Mouse (Mus musculus) neural tube, embryonic 14.5 days (tissue): Measurements from ENCODE around the gene Pparg. TPM values are rescaled to one million over a fixed set of nuclear protein-coding genes. Genes with fewer than 3 reads are reported as not detected.

ENCODE experiments used
- ATAC-seq: fragments of 200-750 bp; cut with Nextera tagmentation; 2 replicates; pipeline ENCODE4 v1.8.0; 2017; ENCODE audit warnings: low read depth, mild to moderate bottlenecking, moderate TSS enrichment, moderate library complexity
- H3K27ac ChIP-seq: fragments of 300-500 bp; sonication (generic); 2 replicates; pipeline ENCODE4 v1.5.1; 2014; ENCODE audit warnings: low read depth, mild to moderate bottlenecking, control low read depth, low read length, moderate library complexity, mixed read lengths
- H3K27me3 ChIP-seq: fragments of 300-500 bp; sonication (generic); 2 replicates; pipeline ENCODE4 v1.6.1; 2014; ENCODE audit warnings: low read length; ENCODE audit not compliant: control insufficient read depth, insufficient read depth
- H3K36me3 ChIP-seq: fragments of 300-500 bp; sonication (generic); 2 replicates; pipeline ENCODE4 v1.6.1; 2014; ENCODE audit warnings: low read length, mixed read lengths; ENCODE audit not compliant: control insufficient read depth, insufficient read depth
- H3K4me1 ChIP-seq: fragments of 300-500 bp; sonication (generic); 2 replicates; pipeline ENCODE4 v1.6.1; 2014; ENCODE audit warnings: low read length; ENCODE audit not compliant: control insufficient read depth, insufficient read depth
- H3K4me2 ChIP-seq: fragments of 300-500 bp; sonication (generic); 2 replicates; pipeline ENCODE4 v1.6.1; 2014; ENCODE audit warnings: mild to moderate bottlenecking, low read depth, low read length, control low read depth
- H3K4me3 ChIP-seq: fragments of 300-500 bp; sonication (generic); 2 replicates; pipeline ENCODE4 v1.5.1; 2014; ENCODE audit warnings: low read depth, low read length, control low read depth, mixed read lengths
- H3K9ac ChIP-seq: fragments of 300-500 bp; sonication (generic); replicated peaks from 2 replicates; pipeline ENCODE4 v1.6.1; 2014; ENCODE audit warnings: low read depth, mild to moderate bottlenecking, control low read depth, low read length, mixed read lengths
- H3K9me3 ChIP-seq: fragments of 300-500 bp; sonication (generic); 2 replicates; pipeline ENCODE4 v1.6.1; 2016; ENCODE audit warnings: low read length; ENCODE audit not compliant: control insufficient read depth
- WGBS: fragments of 180-500 bp; shearing (Covaris S2); extraction: QIAGEN DNeasy Blood & Tissue Kit; methylation state at CpG from one replicate; pipeline ENCODE4 v1.1.7; 2014; 5-methylcytosine and 5-hydroxymethylcytosine counted together
- polyA plus RNA-seq: library from polyadenylated mRNA; unstranded; fragments of >200 nt; fragmentation: Nextera tagmentation; extraction: Ambion mirVana; gene quantifications from 2 replicates; pipeline ENCODE4 v1.2.1, GENCODE M21; 2014

The Pparg gene
- polyA plus RNA-seq, 1 experiment from 2014 or later: 0.90 TPM

GRCm38 (mm10) chr6:115320927-115321714 is 39.6 kb upstream of the Pparg start:
- Histone ChIP-seq H3K4me1 (no peaks in the 10 kb centered on the region), H3K9ac (no peak overlapping the region), H3K9me3 (no peaks in the 10 kb centered on the region), H3K4me2 (no peak overlapping the region), H3K36me3 (no peaks in the 10 kb centered on the region), H3K4me3 (no peak overlapping the region), H3K27me3 (no peaks in the 10 kb centered on the region), H3K27ac (no peak overlapping the region)
- WGBS: 86% methylated on average over 8 of the region's 8 CpGs
- ATAC-seq: no peak

- Histone ChIP-seq H3K4me2 (no peak overlapping the region), H3K36me3 (no peaks in the 10 kb centered on the region), H3K4me3 (no peak overlapping the region), H3K27me3 (no peaks in the 10 kb centered on the region), H3K9ac (no peak overlapping the region), H3K9me3 (no peaks in the 10 kb centered on the region), H3K4me1 (no peaks in the 10 kb centered on the region), H3K27ac (no peak overlapping the region)
- no peak for ATAC-seq
- 46% methylated on average over 6 of the region's 6 CpGs for WGBS
These were observed 38.8 kb upstream of the Pparg start for GRCm38 (mm10) chr6:115321883-115322351.

GRCm38 (mm10) chr6:115322956-115323355 is 37.8 kb upstream of the Pparg start:
- Histone ChIP-seq H3K9me3 (no peaks in the 10 kb centered on the region), H3K9ac (no peak overlapping the region), H3K4me2 (no peak overlapping the region), H3K36me3 (no peaks in the 10 kb centered on the region), H3K27ac (no peak overlapping the region), H3K4me1 (no peaks in the 10 kb centered on the region), H3K27me3 (no peaks in the 10 kb centered on the region), H3K4me3 (no peak overlapping the region)
- WGBS: 91% methylated on average over 5 of the region's 5 CpGs
- no peak for ATAC-seq

- Histone ChIP-seq H3K4me1 (no peaks in the 10 kb centered on the region), H3K4me3 (no peak overlapping the region), H3K36me3 (no peaks in the 10 kb centered on the region), H3K27ac (no peak overlapping the region), H3K27me3 (no peaks in the 10 kb centered on the region), H3K9me3 (no peaks in the 10 kb centered on the region), H3K9ac (no peak overlapping the region), H3K4me2 (no peak overlapping the region)
- no peak for ATAC-seq
These were observed 29.8 kb upstream of the Pparg start for GRCm38 (mm10) chr6:115330964-115331363.

GRCm38 (mm10) chr6:115333099-115333694 is 27.6 kb upstream of the Pparg start:
- Histone ChIP-seq H3K27me3 (no peaks in the 10 kb centered on the region), H3K4me3 (no peak overlapping the region), H3K4me1 (no peaks in the 10 kb centered on the region), H3K36me3 (no peaks in the 10 kb centered on the region), H3K27ac (no peak overlapping the region), H3K9ac (no peak overlapping the region), H3K4me2 (no peak overlapping the region), H3K9me3 (no peaks in the 10 kb centered on the region)
- WGBS: 53% methylated on average over 2 of the region's 2 CpGs
- no peak for ATAC-seq

GRCm38 (mm10) chr6:115335536-115335935 is 25.2 kb upstream of the Pparg start:
- no peak for ATAC-seq
- 38% methylated on average over 6 of the region's 6 CpGs for WGBS
- H3K4me1 ChIP-seq: no peaks in the 10 kb centered on the region

GRCm38 (mm10) chr6:115340084-115340483 is 20.7 kb upstream of the Pparg start:
- Histone ChIP-seq H3K9ac (no peak overlapping the region), H3K4me2 (no peak overlapping the region), H3K9me3 (no peaks in the 10 kb centered on the region), H3K4me3 (no peak overlapping the region), H3K27ac (no peak overlapping the region), H3K4me1 (no peaks in the 10 kb centered on the region), H3K36me3 (no peaks in the 10 kb centered on the region), H3K27me3 (no peaks in the 10 kb centered on the region)
- no peak for ATAC-seq
- 86% methylated on average over 2 of the region's 2 CpGs for WGBS

More at GRCm38 (mm10) chr6:115335536-115335935, 25.2 kb upstream of the Pparg start:
- H3K9me3 ChIP-seq: no peaks in the 10 kb centered on the region
- no peaks in the 10 kb centered on the region for H3K27me3 ChIP-seq
- no peak overlapping the region for H3K4me3 ChIP-seq
- no peak overlapping the region for H3K27ac ChIP-seq
- H3K4me2 ChIP-seq: no peak overlapping the region
- H3K9ac ChIP-seq: no peak overlapping the region
- no peaks in the 10 kb centered on the region for H3K36me3 ChIP-seq

- 71% methylated on average over 4 of the region's 4 CpGs for WGBS
- Histone ChIP-seq H3K27ac (no peak overlapping the region), H3K4me1 (no peaks in the 10 kb centered on the region), H3K9ac (no peak overlapping the region), H3K9me3 (no peaks in the 10 kb centered on the region), H3K4me2 (no peak overlapping the region), H3K36me3 (no peaks in the 10 kb centered on the region), H3K4me3 (no peak overlapping the region), H3K27me3 (no peaks in the 10 kb centered on the region)
- no peak for ATAC-seq
These were observed 17.7 kb upstream of the Pparg start for GRCm38 (mm10) chr6:115343096-115343495.

- WGBS: 56% methylated on average over 5 of the region's 5 CpGs
- no peak for ATAC-seq
- Histone ChIP-seq H3K36me3 (no peaks in the 10 kb centered on the region), H3K4me2 (no peak overlapping the region), H3K27me3 (no peaks in the 10 kb centered on the region), H3K4me1 (no peaks in the 10 kb centered on the region), H3K4me3 (no peak overlapping the region), H3K9ac (no peak overlapping the region), H3K9me3 (no peaks in the 10 kb centered on the region), H3K27ac (no peak overlapping the region)
These were observed 17.2 kb upstream of the Pparg start for GRCm38 (mm10) chr6:115343570-115343969.
